Mouse (Mus musculus) left cerebral cortex, postnatal 4 days (tissue): Measurements from ENCODE around the gene Kif9. TPM values are rescaled to one million over a fixed set of nuclear protein-coding genes. Genes with fewer than 3 reads are reported as not detected.

Experiments
- DNase-seq: peaks from one replicate; pipeline ENCODE4 v3.0.0-alpha.2; 2022
- intact Hi-C: fragments of 180-260 bp; cut with DNase I; formaldehyde crosslinking; loops from one replicate; pipeline ENCODE4 v1.15.1; 2025
- total RNA-seq, 2 experiments: library from RNA; stranded (reverse); gene quantifications; 2 replicates each; pipeline ENCODE4 v1.2.3; 2021

The Kif9 gene
- total RNA-seq: 1 to 10 TPM; 3.3 to 3.6 TPM

DNA sequence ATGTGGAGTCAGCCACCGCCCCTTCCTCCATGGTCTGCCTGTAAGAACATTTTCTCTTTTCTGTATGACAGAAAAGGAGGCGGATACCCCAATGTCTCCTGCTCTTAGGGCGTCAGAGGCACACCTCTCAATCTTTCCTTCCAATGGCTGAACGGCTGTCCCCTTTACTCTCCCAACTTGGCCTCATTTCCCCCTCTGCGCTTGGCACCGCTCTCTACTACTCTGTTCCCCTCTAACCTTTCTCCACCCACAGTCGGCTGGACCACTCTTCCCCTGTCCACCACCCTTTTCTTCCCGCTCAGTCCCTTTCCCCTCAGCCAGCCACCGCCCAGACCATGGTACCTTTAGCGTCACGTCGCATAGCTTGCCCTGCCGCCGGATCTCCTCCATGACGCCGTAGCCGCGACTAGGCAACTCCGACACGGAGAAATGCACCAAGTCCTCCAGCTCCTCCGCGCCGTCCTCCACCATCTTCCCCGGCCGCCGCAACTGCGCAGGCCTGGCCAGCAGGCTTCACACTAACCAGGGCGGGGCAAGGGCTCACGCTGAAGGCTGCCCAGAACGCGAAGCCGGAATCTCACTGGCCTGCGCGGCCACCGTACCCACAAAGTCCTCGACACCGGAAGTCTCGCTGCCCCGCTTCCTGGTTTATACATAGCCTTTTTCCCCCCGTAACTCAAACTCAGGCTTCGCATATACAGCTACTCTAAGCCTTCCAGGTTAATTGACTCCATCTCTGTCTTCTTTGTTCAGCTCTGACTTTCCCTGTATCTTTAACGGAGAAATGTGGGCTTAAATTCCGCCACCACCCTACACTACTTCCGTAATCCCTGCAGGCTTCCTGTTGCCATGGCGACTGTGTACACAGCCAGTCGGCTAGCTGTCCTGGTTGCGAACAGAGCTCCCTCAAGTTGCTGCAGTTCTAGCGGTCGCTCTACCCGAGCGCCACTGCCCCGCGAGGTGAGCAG lies at the start of gene Kif9, which contains the start of gene Klhl18:
Kif9 (plus strand) TSS at position 835 of the 968 bp plus-strand sequence.
Klhl18 (minus strand) TSS at position 571 of the 968 bp plus-strand sequence.
- intact Hi-C loops: loop anchor here (10.0 kb wide), 1 partner anchor 58 kb away; the partner anchor contains the start of gene Setd2
- DNase-seq: peak; percentile 97

GRCm38 (mm10) chr9:110431241-110431640 lies 45.5 kb upstream of the Kif9 start:
- no peak for DNase-seq
- intact Hi-C loops: no loop called here

DNA sequence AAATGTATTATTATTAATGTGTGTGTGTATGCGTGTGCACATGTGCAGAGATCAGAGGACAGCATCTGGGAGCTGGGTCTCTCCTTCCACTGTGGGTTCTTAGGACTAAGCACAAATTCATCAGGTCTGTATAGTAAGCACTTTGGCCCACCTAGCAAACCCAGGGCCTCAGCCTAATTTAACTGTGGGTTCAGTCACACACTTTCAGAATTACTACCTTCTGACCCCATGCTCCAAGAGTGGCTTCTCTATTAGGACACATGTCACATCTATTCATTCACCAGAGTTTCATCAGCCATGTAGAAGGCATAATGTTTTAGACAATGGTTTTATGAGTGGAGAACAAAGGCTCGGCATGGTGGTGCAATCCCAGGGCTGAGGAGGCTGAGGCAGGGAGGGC lies 43.7 kb upstream of the Kif9 start:
- intact Hi-C loops: no loop called here
- no peak for DNase-seq

DNA sequence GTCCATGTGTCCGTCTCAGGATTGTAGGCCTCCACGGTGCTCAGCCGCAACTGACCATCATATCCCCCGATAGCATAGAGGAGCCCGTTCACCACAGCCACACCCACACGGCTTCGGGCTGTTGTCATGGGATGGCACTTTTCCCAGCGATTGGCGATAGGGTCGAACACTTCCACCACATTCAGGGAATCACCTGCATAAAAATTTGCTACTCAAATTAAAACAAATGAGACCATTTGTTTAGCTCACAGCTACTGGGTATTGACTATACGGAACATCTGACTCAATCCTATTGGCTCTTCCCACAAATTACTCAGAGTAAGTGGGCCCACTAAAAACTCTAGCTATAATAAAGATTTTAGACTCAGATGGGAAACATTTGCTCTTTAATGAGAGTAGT lies 40.7 kb upstream of the Kif9 start:
- intact Hi-C loops: no loop called here
- DNase-seq: no peak

DNA sequence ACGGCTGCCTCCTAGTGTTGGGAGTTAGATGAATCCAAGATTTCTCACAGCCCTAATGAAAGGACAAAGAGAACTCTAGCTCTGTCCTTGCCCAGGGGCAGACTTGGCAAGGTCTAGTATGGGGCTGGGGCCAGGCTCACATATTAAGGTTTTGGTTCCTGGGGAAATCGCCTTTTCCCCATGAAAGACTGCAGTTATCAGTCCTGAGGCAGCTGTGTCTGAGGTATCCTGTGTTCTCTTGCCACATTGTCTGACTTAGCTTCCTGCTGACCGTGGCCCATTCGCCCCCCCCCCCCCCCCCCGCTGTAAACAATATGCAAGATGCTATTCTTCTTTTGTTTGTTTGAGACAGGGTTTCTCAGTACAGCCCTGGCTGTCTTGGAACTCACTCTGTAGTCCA lies 36.7 kb upstream of the Kif9 start:
- intact Hi-C loops: loop anchor here (10.0 kb wide), 1 partner anchor 265 kb away; no protein-coding TSS in a partner anchor
- no peak for DNase-seq

DNA sequence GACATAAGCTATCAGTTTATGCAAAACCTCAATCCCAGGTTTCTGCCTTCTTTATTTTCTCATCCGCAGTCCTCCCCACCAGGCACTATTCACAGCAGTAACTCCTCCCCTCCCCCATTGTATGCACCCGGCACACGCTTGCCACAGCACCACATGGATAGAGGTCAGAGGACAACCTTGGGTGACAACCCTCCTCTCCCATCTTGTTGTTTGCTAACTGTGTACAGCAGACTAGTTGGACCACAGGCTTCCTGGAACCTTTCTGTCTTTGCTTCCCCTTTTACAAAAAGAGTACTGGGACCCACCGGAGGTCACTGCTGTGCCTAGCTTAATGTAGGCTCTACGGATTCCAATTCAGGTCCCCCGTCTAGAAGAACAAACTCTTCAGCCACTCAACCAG lies 36.2 kb upstream of the Kif9 start:
- intact Hi-C loops: loop anchor here (10.0 kb wide), 1 partner anchor 264 kb away; no protein-coding TSS in a partner anchor
- no peak for DNase-seq

DNA sequence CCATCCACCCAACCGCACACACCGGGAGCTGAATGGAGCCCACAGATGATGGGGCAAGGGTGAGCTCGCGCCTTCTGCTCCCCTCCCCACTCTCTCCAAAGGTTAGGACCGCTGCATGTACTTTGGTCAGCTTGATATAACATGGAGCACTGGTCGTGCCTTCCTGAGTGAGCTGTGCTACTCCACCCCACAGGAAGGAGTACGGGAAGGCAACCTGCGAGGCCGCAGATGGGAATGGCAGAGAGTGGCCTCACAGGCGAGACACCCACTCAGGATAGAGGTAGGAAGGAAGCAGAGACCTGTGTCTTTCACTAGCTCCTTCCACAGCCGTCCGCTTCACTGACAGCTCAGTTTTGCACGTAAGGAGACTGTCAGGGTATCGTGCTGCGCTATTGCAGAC lies 28.4 kb upstream of the Kif9 start:
- intact Hi-C loops: loop anchor here (10.0 kb wide), 1 partner anchor 256 kb away; no protein-coding TSS in a partner anchor
- no peak for DNase-seq

DNA sequence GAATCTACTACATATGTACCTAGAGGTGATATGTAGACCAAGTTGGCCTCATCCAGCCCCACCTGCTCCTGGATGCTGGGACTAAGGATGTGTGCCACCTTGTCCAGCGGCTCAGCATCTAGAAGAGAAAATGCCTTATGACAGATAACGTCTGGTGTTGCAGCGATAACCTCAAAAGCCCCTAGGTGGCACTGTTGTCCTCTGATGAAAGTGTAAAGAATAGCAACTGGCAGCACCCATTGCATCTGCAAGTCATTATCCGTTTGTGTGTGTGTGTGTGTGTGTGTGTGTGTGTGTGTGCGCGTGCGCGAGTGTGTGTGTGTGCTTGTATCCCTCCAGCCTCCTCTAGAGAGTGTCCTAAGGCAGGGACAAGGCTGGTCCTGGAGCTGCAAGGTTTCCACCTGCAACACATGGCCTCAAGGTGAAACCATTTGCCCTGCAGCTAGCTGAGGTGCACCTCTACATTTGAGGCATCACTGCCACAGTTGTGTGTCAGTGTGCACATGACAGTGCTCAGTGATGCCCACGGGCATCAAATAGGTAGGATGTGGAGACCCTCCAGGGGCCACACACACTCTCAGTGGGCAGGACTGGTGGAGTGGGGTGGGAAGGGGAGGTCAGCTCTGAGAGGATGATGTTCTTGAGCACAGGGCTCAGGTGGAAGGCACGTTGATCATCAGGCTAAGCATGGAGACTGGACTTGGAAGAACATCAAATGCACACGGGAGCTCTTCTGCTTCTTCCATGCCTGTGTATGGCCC lies 27.7 kb upstream of the Kif9 start:
- intact Hi-C loops: loop anchor here (10.0 kb wide), 1 partner anchor 256 kb away; no protein-coding TSS in a partner anchor
- peak; percentile 72 for DNase-seq

- DNase-seq: no peak
- intact Hi-C loops: no loop called here
Observed at GRCm38 (mm10) chr9:110452523-110452922, 24.2 kb upstream of the Kif9 start.

DNA sequence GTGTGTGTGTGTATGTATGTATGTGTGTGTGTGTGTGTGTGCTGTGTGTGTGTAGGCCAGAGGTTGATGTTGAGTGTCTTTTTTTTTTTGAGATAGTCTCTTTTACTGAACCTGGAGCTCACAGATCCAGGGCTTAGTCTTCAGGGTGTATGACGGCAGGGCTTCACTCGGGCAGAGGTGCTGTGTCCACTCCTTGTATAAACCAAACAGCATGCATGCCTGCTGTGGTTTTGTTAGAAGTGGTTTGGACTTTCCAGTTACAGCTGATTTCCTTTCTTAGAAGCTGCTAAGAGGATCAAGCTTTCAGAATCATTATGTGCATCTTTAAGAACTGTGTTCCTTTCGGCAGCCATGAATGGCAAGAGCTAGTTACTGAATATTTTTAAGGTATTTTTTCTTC lies 18.8 kb upstream of the Kif9 start:
- intact Hi-C loops: no loop called here
- DNase-seq: no peak

- no peak for DNase-seq
- intact Hi-C loops: no loop called here
Observed at GRCm38 (mm10) chr9:110459145-110459727, 17.5 kb upstream of the Kif9 start.

DNA sequence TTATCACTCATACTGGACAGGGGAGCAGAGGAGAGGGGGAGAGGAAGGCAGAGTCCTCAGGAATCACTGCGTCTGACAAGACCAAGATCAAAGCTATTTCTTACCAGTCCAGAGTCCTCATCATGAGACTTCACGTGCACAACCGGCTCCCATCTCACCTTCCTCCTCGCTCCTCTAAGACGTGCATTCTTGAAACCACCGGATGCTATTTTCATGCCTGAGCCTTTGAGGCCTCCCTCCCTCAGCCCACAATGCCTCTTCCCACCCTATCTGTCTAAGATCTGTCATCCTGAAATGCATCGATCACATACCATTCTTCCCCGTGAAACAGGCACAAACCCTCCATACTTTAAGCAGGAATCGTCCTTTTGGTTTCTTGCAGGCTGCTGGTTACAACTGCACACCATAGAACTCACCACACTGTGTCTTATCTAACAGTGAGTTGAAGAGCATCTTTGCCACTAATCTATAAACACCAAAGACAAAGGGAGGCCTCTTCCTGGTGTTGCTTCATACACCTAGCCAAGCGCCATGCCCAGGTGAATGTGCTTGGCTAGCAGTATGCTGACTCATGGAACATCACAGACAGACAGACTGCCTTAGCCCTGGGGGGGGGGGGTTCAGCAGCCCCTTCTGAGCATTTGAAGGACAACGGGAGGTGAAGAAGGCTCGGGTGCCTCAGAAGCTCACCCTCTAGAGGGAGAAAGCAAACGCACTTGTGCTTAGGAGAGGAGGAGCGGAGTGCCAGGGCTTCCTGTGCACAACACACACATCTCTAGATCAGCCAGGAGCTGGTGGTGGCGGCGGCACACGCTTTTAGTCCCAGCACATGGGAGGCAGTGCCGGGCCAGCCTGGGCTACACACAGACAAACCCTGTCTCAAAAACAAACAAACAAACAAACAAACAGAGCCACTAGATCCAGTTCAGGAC lies 15.6 kb upstream of the Kif9 start:
- DNase-seq: no peak
- intact Hi-C loops: no loop called here

GRCm38 (mm10) chr9:110462321-110462720 lies 14.4 kb upstream of the Kif9 start:
- DNase-seq: no peak
- intact Hi-C loops: no loop called here

- no peak for DNase-seq
- intact Hi-C loops: no loop called here
Observed at GRCm38 (mm10) chr9:110463983-110464591, 12.7 kb upstream of the Kif9 start.

- no peak for DNase-seq
- intact Hi-C loops: no loop called here
Observed at GRCm38 (mm10) chr9:110465336-110465735, 11.4 kb upstream of the Kif9 start.

- DNase-seq: no peak
- intact Hi-C loops: no loop called here
Observed at GRCm38 (mm10) chr9:110466179-110466578, 10.6 kb upstream of the Kif9 start.

DNA sequence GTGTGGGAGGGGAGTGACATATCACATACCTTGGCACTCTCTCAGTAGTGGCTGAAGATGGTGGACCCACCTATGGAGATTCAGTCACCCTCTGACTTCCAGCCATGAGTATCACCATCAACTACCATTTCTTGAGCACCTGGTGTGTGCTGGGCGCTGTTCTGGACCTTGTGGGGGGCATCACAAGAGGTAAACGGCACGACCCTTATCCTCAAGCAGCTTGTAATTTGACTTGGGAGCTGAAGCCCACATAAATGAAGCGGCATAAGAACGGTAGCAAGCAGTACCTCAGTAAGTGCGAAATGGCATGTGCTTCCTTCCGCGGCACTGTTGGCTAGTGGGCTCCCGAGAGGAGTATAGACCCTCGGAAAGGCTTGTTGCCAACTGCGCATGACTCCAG lies 1.2 kb downstream of the Kif9 start:
- intact Hi-C loops: loop anchor here (10.0 kb wide), 1 partner anchor 57 kb away; the partner anchor contains the start of gene Setd2
- no peak for DNase-seq

- intact Hi-C loops: loop anchor here (10.0 kb wide), 1 partner anchor 56 kb away; the partner anchor contains the start of gene Setd2
- DNase-seq: no peak
Observed at GRCm38 (mm10) chr9:110478639-110479038, 1.9 kb downstream of the Kif9 start.

DNA sequence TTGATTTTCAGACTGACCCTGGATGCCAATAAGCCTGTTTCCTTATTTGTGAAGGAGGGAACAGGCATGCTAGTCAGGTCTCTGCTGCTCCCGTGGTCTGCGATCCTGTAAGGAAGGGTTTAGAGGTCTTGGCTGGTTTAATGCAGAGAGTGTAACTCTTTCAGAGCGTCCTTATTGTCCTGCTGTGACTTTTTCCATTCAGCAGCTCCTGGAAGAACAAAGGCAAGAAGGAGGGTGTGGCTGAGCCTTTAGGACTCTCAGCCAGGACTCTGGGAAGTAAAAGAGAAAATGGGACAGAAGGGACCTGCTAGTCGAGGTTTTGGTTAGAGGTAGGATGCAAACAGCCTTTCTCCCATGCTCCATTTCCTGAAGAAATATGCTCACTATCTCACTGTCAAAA lies 12.1 kb downstream of the Kif9 start:
- intact Hi-C loops: no loop called here

More for the DNA sequence above, 12.1 kb downstream of the Kif9 start:
- DNase-seq: no peak
